Mouse (Mus musculus): ENCODE results near the gene Aox3. TPM values are rescaled to one million over a fixed set of nuclear protein-coding genes. Genes with fewer than 3 reads are reported as not detected.

The Aox3 gene
- polyA plus RNA-seq, 2 experiments: 0.12 to 0.53 TPM

- H3K9me3 ChIP-seq (ENCODE audit: control insufficient read depth, low read length): no peaks in the 10 kb centered on the region
- TF ChIP-seq POLR2A (IDR thresholded peaks at IDR 0.05; ENCODE audit: borderline replicate concordance, extremely low read depth, insufficient read depth, insufficient read length): no peak
- H3K36me3 ChIP-seq (ENCODE audit: control insufficient read depth, insufficient read depth, low read length): no peaks in the 10 kb centered on the region
- no peaks in the 10 kb centered on the region for H3K27me3 ChIP-seq (ENCODE audit: control insufficient read depth, insufficient read depth, low read length)
- no peak overlapping the region for H3K4me3 ChIP-seq (replicated peaks; ENCODE audit: low read length)
- H3K27ac ChIP-seq (replicated peaks; ENCODE audit: low read depth, low read length): no peak overlapping the region
- DNase-seq (ENCODE audit: low spot score) (no peak), ATAC-seq (ENCODE audit: low FRiP score, low read depth) (no peak)
- WGBS: 63% methylated on average over 6 of the region's 6 CpGs
- H3K4me2 ChIP-seq (replicated peaks; ENCODE audit: low read depth, low read length, severe bottlenecking): no peak overlapping the region
- no peak overlapping the region for H3K9ac ChIP-seq (ENCODE audit: low read depth, low read length, severe bottlenecking)
- no peaks in the 10 kb centered on the region for H3K4me1 ChIP-seq (ENCODE audit: control insufficient read depth, insufficient read depth, low read length)
These were observed 115.2 kb downstream of the Aox3 start for GRCm38 (mm10) chr1:58228086-58228485.

DNA sequence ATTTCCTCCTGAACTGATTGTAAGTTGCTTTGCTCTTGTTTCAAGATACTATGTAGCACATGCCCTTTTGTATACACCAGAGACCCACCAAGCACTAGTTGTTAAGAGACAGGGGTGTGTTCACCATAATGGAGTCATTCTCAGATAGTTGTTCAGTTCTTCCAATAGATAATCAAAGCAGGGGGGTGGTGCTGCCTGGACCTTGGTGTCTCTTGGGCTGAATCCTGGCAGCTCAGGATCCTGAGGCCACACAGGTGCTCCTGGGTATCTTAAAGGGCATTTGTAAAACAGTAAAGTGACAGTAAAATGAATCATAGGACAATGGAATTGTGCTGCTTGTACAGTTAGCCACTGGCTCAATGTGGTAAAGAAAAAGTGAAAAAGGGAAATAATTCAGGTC is 116.0 kb downstream of the Aox3 start:
- Histone ChIP-seq H3K27me3 (ENCODE audit: control insufficient read depth, insufficient read depth, low read length) (no peaks in the 10 kb centered on the region), H3K4me2 (replicated peaks; ENCODE audit: low read depth, low read length, severe bottlenecking) (no peak overlapping the region), H3K4me1 (ENCODE audit: control insufficient read depth, insufficient read depth, low read length) (no peaks in the 10 kb centered on the region), H3K27ac (replicated peaks; ENCODE audit: low read depth, low read length) (no peak overlapping the region), H3K4me3 (replicated peaks; ENCODE audit: low read length) (no peak overlapping the region), H3K9me3 (ENCODE audit: control insufficient read depth, low read length) (no peaks in the 10 kb centered on the region), H3K9ac (ENCODE audit: low read depth, low read length, severe bottlenecking) (no peak overlapping the region), H3K36me3 (ENCODE audit: control insufficient read depth, insufficient read depth, low read length) (no peaks in the 10 kb centered on the region)
- ATAC-seq (ENCODE audit: low FRiP score, low read depth) (no peak), DNase-seq (ENCODE audit: low spot score) (no peak)
- no peak for TF ChIP-seq POLR2A (IDR thresholded peaks at IDR 0.05; ENCODE audit: borderline replicate concordance, extremely low read depth, insufficient read depth, insufficient read length)

DNA sequence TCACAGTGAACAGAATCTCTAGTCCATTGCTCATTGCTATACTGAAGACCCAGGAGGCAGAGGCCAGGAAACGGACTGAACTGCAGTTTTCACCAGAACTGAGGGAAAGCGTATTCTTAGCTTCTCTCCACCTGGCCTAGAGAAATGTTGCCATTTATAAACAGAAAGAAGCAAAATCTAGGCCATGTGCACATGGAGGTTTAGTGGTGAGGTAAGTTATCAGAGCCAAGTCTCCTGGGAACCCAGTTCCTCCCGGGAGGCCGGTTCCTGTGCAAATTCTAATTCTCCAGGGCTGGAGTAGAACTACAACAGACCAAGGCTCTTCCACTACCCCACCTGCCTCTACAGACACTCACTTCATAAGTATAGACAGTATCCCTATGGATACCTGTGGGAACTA is 116.8 kb downstream of the Aox3 start:
- H3K4me2 ChIP-seq (replicated peaks; ENCODE audit: low read depth, low read length, severe bottlenecking): no peak overlapping the region
- H3K27ac ChIP-seq (replicated peaks; ENCODE audit: low read depth, low read length): no peak overlapping the region
- H3K9me3 ChIP-seq (ENCODE audit: control insufficient read depth, low read length): no peaks in the 10 kb centered on the region
- WGBS: 85% methylated on average over 4 of the region's 4 CpGs
- ATAC-seq (ENCODE audit: low FRiP score, low read depth) (no peak), DNase-seq (ENCODE audit: low spot score) (no peak)
- H3K4me1 ChIP-seq (ENCODE audit: control insufficient read depth, insufficient read depth, low read length): no peaks in the 10 kb centered on the region
- no peak for TF ChIP-seq POLR2A (IDR thresholded peaks at IDR 0.05; ENCODE audit: borderline replicate concordance, extremely low read depth, insufficient read depth, insufficient read length)
- H3K27me3 ChIP-seq (ENCODE audit: control insufficient read depth, insufficient read depth, low read length): no peaks in the 10 kb centered on the region
- H3K36me3 ChIP-seq (ENCODE audit: control insufficient read depth, insufficient read depth, low read length): no peaks in the 10 kb centered on the region
- H3K4me3 ChIP-seq (replicated peaks; ENCODE audit: low read length): no peak overlapping the region
- H3K9ac ChIP-seq (ENCODE audit: low read depth, low read length, severe bottlenecking): no peak overlapping the region

- no peak overlapping the region for H3K4me2 ChIP-seq (replicated peaks; ENCODE audit: low read depth, low read length, severe bottlenecking)
- ATAC-seq (ENCODE audit: low FRiP score, low read depth): no peak
- no peak for TF ChIP-seq POLR2A (IDR thresholded peaks at IDR 0.05; ENCODE audit: borderline replicate concordance, extremely low read depth, insufficient read depth, insufficient read length)
- no peak overlapping the region for H3K27ac ChIP-seq (replicated peaks; ENCODE audit: low read depth, low read length)
- no peaks in the 10 kb centered on the region for H3K9me3 ChIP-seq (ENCODE audit: control insufficient read depth, low read length)
- H3K4me3 ChIP-seq (replicated peaks; ENCODE audit: low read length): no peak overlapping the region
- H3K27me3 ChIP-seq (ENCODE audit: control insufficient read depth, insufficient read depth, low read length): no peaks in the 10 kb centered on the region
- H3K36me3 ChIP-seq (ENCODE audit: control insufficient read depth, insufficient read depth, low read length): no peaks in the 10 kb centered on the region
- no peak for DNase-seq (ENCODE audit: low spot score)
- H3K4me1 ChIP-seq (ENCODE audit: control insufficient read depth, insufficient read depth, low read length): no peaks in the 10 kb centered on the region
- H3K9ac ChIP-seq (ENCODE audit: low read depth, low read length, severe bottlenecking): no peak overlapping the region
- 54% methylated on average over 5 of the region's 5 CpGs for WGBS
These were observed 117.6 kb downstream of the Aox3 start for GRCm38 (mm10) chr1:58230542-58230941.

GRCm38 (mm10) chr1:58235405-58235804 is 122.5 kb downstream of the Aox3 start:
- Histone ChIP-seq H3K4me2 (replicated peaks; ENCODE audit: low read depth, low read length, severe bottlenecking) (no peak overlapping the region), H3K27ac (replicated peaks; ENCODE audit: low read depth, low read length) (no peak overlapping the region), H3K4me1 (ENCODE audit: control insufficient read depth, insufficient read depth, low read length) (peaks cover 6% of the 10 kb centered on the region; the same call in 1 of the 2 replicates), H3K27me3 (ENCODE audit: control insufficient read depth, insufficient read depth, low read length) (no peaks in the 10 kb centered on the region), H3K9me3 (ENCODE audit: control insufficient read depth, low read length) (no peaks in the 10 kb centered on the region), H3K36me3 (ENCODE audit: control insufficient read depth, insufficient read depth, low read length) (no peaks in the 10 kb centered on the region), H3K4me3 (replicated peaks; ENCODE audit: low read length) (no peak overlapping the region), H3K9ac (ENCODE audit: low read depth, low read length, severe bottlenecking) (no peak overlapping the region)
- 47% methylated on average over 5 of the region's 5 CpGs for WGBS
- no peak for TF ChIP-seq POLR2A (IDR thresholded peaks at IDR 0.05; ENCODE audit: borderline replicate concordance, extremely low read depth, insufficient read depth, insufficient read length)
- DNase-seq (ENCODE audit: low spot score): no peak
- no peak for ATAC-seq (ENCODE audit: low FRiP score, low read depth)

All from limb, embryonic 14.5 days (tissue).